Mouse (Mus musculus): Measurements from ENCODE around the gene Hfe. TPM values are rescaled to one million over a fixed set of nuclear protein-coding genes. Genes with fewer than 3 reads are reported as not detected.

The Hfe gene
- polyA plus RNA-seq, 1 experiment from 2014 or later, result 11.7 TPM

Small RNA genes lying within 50 kb of the gene (microRNA-seq; reads per million reads assigned to microRNA genes)
- not detected for gene Gm44314
- not detected for gene Gm44350
- gene Gm44484, result not detected

Other genes starting within 250 kb of the Hfe start
- gene Btn1a1, start 245.0 kb downstream of the Hfe start, polyA plus RNA-seq (2015; fragmentation: Nextera tagmentation; extraction: Ambion mirVana), result 0.83 and 1.0 TPM in 2 replicates
- 0.29 and 0.34 TPM in 2 replicates for gene Btn2a2, start 222.0 kb downstream of the Hfe start, polyA plus RNA-seq (2015; fragmentation: Nextera tagmentation; extraction: Ambion mirVana)
- 7.7 and 8.6 TPM in 2 replicates for gene Hist1h4h, start 179.8 kb downstream of the Hfe start, polyA plus RNA-seq (2015; fragmentation: Nextera tagmentation; extraction: Ambion mirVana)
- 3.8 and 9.2 TPM in 2 replicates for gene Hist1h2af, start 176.9 kb downstream of the Hfe start, polyA plus RNA-seq (2015; fragmentation: Nextera tagmentation; extraction: Ambion mirVana)
- gene Hist1h3g, start 175.4 kb downstream of the Hfe start, polyA plus RNA-seq (2015; fragmentation: Nextera tagmentation; extraction: Ambion mirVana), result 2.0 and 2.2 TPM in 2 replicates
- 0.38 and 0.52 TPM in 2 replicates for gene Hist1h2bh, start 167.5 kb downstream of the Hfe start, polyA plus RNA-seq (2015; fragmentation: Nextera tagmentation; extraction: Ambion mirVana)
- gene Hist1h3f, start 166.8 kb downstream of the Hfe start, polyA plus RNA-seq (2015; fragmentation: Nextera tagmentation; extraction: Ambion mirVana), result 0.20 and 0.37 TPM in 2 replicates
- 0.53 TPM in 1 of 2 replicates, not detected in the other for gene Hist1h4f, start 159.2 kb downstream of the Hfe start, polyA plus RNA-seq (2015; fragmentation: Nextera tagmentation; extraction: Ambion mirVana)
- gene Hist1h1d, start 157.6 kb downstream of the Hfe start, polyA plus RNA-seq (2015; fragmentation: Nextera tagmentation; extraction: Ambion mirVana), result 0.21 and 0.37 TPM in 2 replicates
- gene Hist1h3e, start 148.5 kb downstream of the Hfe start, polyA plus RNA-seq (2015; fragmentation: Nextera tagmentation; extraction: Ambion mirVana), result 1.7 and 2.1 TPM in 2 replicates
- gene Hist1h2ae, start 139.6 kb downstream of the Hfe start, polyA plus RNA-seq (2015; fragmentation: Nextera tagmentation; extraction: Ambion mirVana), result 34.0 and 34.2 TPM in 2 replicates
- 4.2 and 5.1 TPM in 2 replicates for gene Hist1h2bg, start 139.5 kb downstream of the Hfe start, polyA plus RNA-seq (2015; fragmentation: Nextera tagmentation; extraction: Ambion mirVana)
- gene Hist1h2bf, start 136.7 kb downstream of the Hfe start, polyA plus RNA-seq (2015; fragmentation: Nextera tagmentation; extraction: Ambion mirVana), result 0.37 and 2.4 TPM in 2 replicates
- gene Hist1h2ad, start 136.5 kb downstream of the Hfe start, polyA plus RNA-seq (2015; fragmentation: Nextera tagmentation; extraction: Ambion mirVana), result 1.2 and 1.8 TPM in 2 replicates
- gene Hist1h3d, start 135.1 kb downstream of the Hfe start, polyA plus RNA-seq (2015; fragmentation: Nextera tagmentation; extraction: Ambion mirVana), result 1.4 and 1.8 TPM in 2 replicates
- gene Hist1h4d, start 129.3 kb downstream of the Hfe start, polyA plus RNA-seq (2015; fragmentation: Nextera tagmentation; extraction: Ambion mirVana), result 48.7 and 49.1 TPM in 2 replicates
- gene Hist1h2be, start 89.7 kb downstream of the Hfe start, polyA plus RNA-seq (2015; fragmentation: Nextera tagmentation; extraction: Ambion mirVana), result 1.9 and 2.0 TPM in 2 replicates
- gene Hist1h1e, start 88.3 kb downstream of the Hfe start, polyA plus RNA-seq (2015; fragmentation: Nextera tagmentation; extraction: Ambion mirVana), result 10.4 and 11.5 TPM in 2 replicates
- gene Hist1h2ac, start 26.9 kb downstream of the Hfe start, polyA plus RNA-seq (2015; fragmentation: Nextera tagmentation; extraction: Ambion mirVana), result 0.52 and 0.75 TPM in 2 replicates
- gene Hist1h2bc, start 26.7 kb downstream of the Hfe start, polyA plus RNA-seq (2015; fragmentation: Nextera tagmentation; extraction: Ambion mirVana), result 49.7 and 53.7 TPM in 2 replicates
- not detected in 2 replicates for gene Hist1h1t, start 15.0 kb downstream of the Hfe start, polyA plus RNA-seq (2015; fragmentation: Nextera tagmentation; extraction: Ambion mirVana)
- 1.9 and 2.8 TPM in 2 replicates for gene Hist1h4c, start 12.4 kb downstream of the Hfe start, polyA plus RNA-seq (2015; fragmentation: Nextera tagmentation; extraction: Ambion mirVana)
- 38.0 and 38.5 TPM in 2 replicates for gene Hist1h1c, start 28.0 kb upstream of the Hfe start, polyA plus RNA-seq (2015; fragmentation: Nextera tagmentation; extraction: Ambion mirVana)
- 3.0 and 3.8 TPM in 2 replicates for gene Hist1h3c, start 34.7 kb upstream of the Hfe start, polyA plus RNA-seq (2015; fragmentation: Nextera tagmentation; extraction: Ambion mirVana)
- 0.98 and 2.2 TPM in 2 replicates for gene Hist1h2bb, start 35.9 kb upstream of the Hfe start, polyA plus RNA-seq (2015; fragmentation: Nextera tagmentation; extraction: Ambion mirVana)
- gene Hist1h2ab, start 40.3 kb upstream of the Hfe start, polyA plus RNA-seq (2015; fragmentation: Nextera tagmentation; extraction: Ambion mirVana), result 17.0 and 20.0 TPM in 2 replicates
- 3.2 and 5.0 TPM in 2 replicates for gene Hist1h3b, start 41.4 kb upstream of the Hfe start, polyA plus RNA-seq (2015; fragmentation: Nextera tagmentation; extraction: Ambion mirVana)
- gene Hist1h4b, start 46.2 kb upstream of the Hfe start, polyA plus RNA-seq (2015; fragmentation: Nextera tagmentation; extraction: Ambion mirVana), result 1.2 and 1.5 TPM in 2 replicates
- gene Hist1h4a, start 50.4 kb upstream of the Hfe start, polyA plus RNA-seq (2015; fragmentation: Nextera tagmentation; extraction: Ambion mirVana), result 0.32 TPM in 1 of 2 replicates, not detected in the other
- 1.5 and 3.4 TPM in 2 replicates for gene Hist1h3a, start 51.5 kb upstream of the Hfe start, polyA plus RNA-seq (2015; fragmentation: Nextera tagmentation; extraction: Ambion mirVana)
- gene Hist1h1a, start 52.8 kb upstream of the Hfe start, polyA plus RNA-seq (2015; fragmentation: Nextera tagmentation; extraction: Ambion mirVana), result 0.79 and 0.97 TPM in 2 replicates
- gene Trim38, start 59.1 kb upstream of the Hfe start, polyA plus RNA-seq (2015; fragmentation: Nextera tagmentation; extraction: Ambion mirVana), result 0.10 TPM in 1 of 2 replicates, not detected in the other
- gene Slc17a2, start 96.1 kb upstream of the Hfe start, polyA plus RNA-seq (2015; fragmentation: Nextera tagmentation; extraction: Ambion mirVana), result not detected in 2 replicates
- not detected in 2 replicates for gene Slc17a3, start 128.6 kb upstream of the Hfe start, polyA plus RNA-seq (2015; fragmentation: Nextera tagmentation; extraction: Ambion mirVana)
- gene Slc17a1, start 156.9 kb upstream of the Hfe start, polyA plus RNA-seq (2015; fragmentation: Nextera tagmentation; extraction: Ambion mirVana), result not detected in 2 replicates
- gene Slc17a4, start 204.2 kb upstream of the Hfe start, polyA plus RNA-seq (2015; fragmentation: Nextera tagmentation; extraction: Ambion mirVana), result 0.09 TPM in 1 of 2 replicates, not detected in the other
- gene Hist1h2ba, start 223.3 kb upstream of the Hfe start, polyA plus RNA-seq (2015; fragmentation: Nextera tagmentation; extraction: Ambion mirVana), result not detected in 2 replicates
- not detected in 2 replicates for gene Hist1h2aa, start 223.6 kb upstream of the Hfe start, polyA plus RNA-seq (2015; fragmentation: Nextera tagmentation; extraction: Ambion mirVana)

Measured in heart, embryonic 16.5 days (tissue).